Mouse (Mus musculus): ENCODE data around the gene Marc1.
A peak's percentile ranks its signal among the peaks of the same experiment; 100 is the strongest.

Gene Marc1

DNA sequence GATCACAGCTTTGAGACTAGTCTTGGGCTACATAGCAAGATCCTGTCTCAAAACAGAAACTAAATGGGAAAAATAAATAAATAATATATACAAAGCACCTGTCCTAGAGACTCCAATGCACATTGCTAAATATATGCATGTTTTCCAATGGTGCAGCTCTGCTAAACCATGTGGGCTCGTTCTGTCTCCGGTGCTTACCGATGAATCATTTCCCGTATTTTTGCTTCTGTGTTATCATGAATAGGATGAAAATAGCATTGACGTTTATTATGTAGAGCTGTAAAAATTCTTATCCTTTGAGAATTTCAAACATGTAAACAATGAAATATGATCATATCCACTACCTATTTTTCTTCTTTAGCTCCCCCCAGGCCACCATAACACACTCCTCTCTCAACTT lies 58.4 kb downstream of the Marc1 start:
- no peak for DNase-seq

- no peak for DNase-seq
Observed at GRCm38 (mm10) chr1:184750114-184750664, 60.9 kb downstream of the Marc1 start.

DNA sequence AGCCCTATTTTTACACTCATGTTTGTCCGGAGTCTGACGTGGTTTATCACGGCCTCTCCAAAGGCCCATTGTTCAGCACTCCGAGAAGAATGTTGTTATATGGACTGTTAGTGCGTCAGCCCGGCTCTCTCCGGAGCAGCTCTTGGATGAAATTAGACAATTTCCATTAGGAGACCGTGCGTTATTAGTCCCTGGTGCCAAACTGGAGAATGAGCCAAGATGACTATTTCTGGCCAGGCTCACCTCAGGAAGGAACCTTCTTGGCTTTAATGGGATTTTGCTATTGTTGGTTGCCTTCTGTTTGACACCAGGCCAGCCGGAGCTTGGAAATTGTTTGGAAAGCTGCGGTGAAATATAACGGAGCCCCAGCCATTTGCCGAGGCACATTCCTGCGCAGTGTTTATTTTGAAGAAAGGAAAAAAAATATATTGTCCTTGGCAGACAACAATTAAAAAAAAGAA lies 62.4 kb downstream of the Marc1 start:
- DNase-seq, result no peak

DNA sequence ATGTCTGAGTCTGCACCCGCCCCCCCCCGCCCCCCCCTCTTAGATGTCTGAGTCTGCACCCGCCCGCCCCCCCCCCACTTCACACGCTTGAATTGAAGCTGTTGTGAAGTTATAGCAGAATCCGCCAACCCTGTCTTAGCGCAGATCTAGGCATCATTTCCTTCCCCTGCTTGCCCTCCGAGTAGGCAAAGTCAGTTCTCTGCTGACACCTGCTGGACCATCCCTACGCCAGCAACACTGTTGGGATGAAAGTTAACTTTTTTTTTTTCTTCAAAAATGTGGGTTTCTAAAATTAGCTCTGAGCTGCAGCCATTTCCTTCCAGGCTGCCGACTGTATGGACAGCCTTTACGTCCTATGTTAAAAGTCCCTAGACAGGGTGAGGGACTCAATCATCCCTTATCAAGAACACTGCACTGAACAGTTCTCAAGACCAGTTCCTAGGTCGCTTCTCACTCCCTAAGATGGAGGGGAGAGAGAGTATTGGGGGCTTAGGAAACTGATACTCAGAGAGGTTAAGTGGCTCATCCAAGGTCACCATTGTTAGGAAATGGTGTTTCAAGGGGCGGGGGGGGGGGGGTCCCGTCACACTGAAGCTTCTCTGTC lies 73.1 kb downstream of the Marc1 start:
- peak; percentile 60 for DNase-seq

DNA sequence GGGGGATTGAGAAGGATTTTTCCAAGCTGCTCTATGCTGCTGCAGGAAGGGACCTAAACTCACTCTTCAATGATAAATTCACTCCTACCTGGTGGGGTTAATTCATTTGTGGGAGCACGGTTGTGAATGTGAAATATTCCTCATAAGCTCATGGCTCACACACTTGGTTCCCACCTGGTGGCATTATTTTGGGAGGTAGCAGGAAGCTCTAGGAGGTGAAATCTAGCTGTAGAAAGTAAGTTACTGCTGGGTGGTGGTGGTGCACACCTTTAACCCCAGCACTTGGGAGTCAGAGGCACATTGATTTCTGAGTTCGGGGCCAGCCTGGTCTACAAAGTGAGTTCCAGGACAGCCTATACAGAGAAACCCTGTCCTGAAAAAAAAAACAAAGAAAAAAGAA lies 73.9 kb downstream of the Marc1 start:
- no peak for DNase-seq
